In genomic region chr5:64092748-64093292, GRCm38 (mm10) we compare ENCODE assay signal across 1 mouse cellular context.
TF ChIP-seq lines count a peak whose summit lies in the region.

Gene Pgm2 (plus strand): TSS chr5:64092950.

TF ChIP-seq in MEL, 35 proteins besides CTCF, POLR2A, EP300 and RAD21 (continued from another document):
- TF ChIP-seq NRF1 (IDR thresholded peaks at IDR 0.05; ENCODE audit: insufficient read depth, low read depth, low read length, poor library complexity, severe bottlenecking) (no peak), HCFC1 (IDR thresholded peaks at IDR 0.05; ENCODE audit: low read depth, low read length) (no peak), ELF1 (IDR thresholded peaks at IDR 0.05; ENCODE audit: low read depth, low read length) (no peak), GABPA (IDR thresholded peaks at IDR 0.05; ENCODE audit: low read depth, low read length) (no peak)
